Mouse (Mus musculus) left cerebral cortex, adult 2 months (tissue): ENCODE results near the gene Olfr1218. TPM values are rescaled to one million over a fixed set of nuclear protein-coding genes. Genes with fewer than 3 reads are reported as not detected.
"Not testable (repeated sequence)": the region's sequence is repeated elsewhere in the genome, so short reads cannot be mapped to it uniquely, and the experiment has no call there.

Source experiments
- DNase-seq, 2 experiments: peaks; one replicate each; pipeline ENCODE4 v3.0.0; 2021 to 2022; ENCODE audit warnings: low spot score in 2 of 2, mixed read lengths in 1 of 2; ENCODE audit errors: extremely low spot score in 1 of 2
- H3K27ac ChIP-seq: fragments of 200-600 bp; 2 replicates; pipeline ENCODE4 v1.8.1; 2022
- H3K4me3 ChIP-seq: fragments of 200-600 bp; 2 replicates; pipeline ENCODE4 v1.8.1; 2022
- CTCF ChIP-seq: fragments of 200-600 bp; IDR thresholded peaks from 2 replicates; pipeline ENCODE4 v1.8.1; 2022; ENCODE audit warnings: antibody characterized with exemption, mild to moderate bottlenecking, moderate library complexity
- intact Hi-C: fragments of 180-260 bp; cut with DNase I; formaldehyde crosslinking; loops from one replicate; pipeline ENCODE4 v1.15.1; 2025
- long read RNA-seq, 2 experiments: library from polyadenylated mRNA; stranded (forward); transcript quantifications; one replicate each; pipeline ENCODE4 v2.0.0; 2021; ENCODE audit warnings: borderline mapping rate in 2 of 2
- total RNA-seq, 2 experiments: library from RNA; stranded (reverse); gene quantifications; 2 replicates each; pipeline ENCODE4 v1.2.3; 2021

Gene Olfr1218
- total RNA-seq = not detected
- long read RNA-seq, experiment 1 = 0 reads
- long read RNA-seq, experiment 2 = 0 reads

- DNase-seq = no peak
- H3K27ac ChIP-seq = no peak within 1 kb of the TSS
- TF ChIP-seq CTCF = no peak
- intact Hi-C loops = no loop called here
- H3K4me3 ChIP-seq = no peak within 1 kb of the TSS
These were observed at the start of gene Olfr1218 for GRCm38 (mm10) chr2:89061087-89061486. TSS of gene Olfr1218 (minus strand) at chr2:89061187.

GRCm38 (mm10) chr2:89106735-89107134 is 45.7 kb upstream of the Olfr1218 start, which contains the start of gene Olfr1220:
TSS of gene Olfr1220 (minus strand) at chr2:89106835.
- intact Hi-C loops = no loop called here
- H3K4me3 ChIP-seq = no peak within 1 kb of the TSS
- TF ChIP-seq CTCF = no peak
- no peak within 1 kb of the TSS for H3K27ac ChIP-seq
- no peak for DNase-seq

- no peak overlapping the region for H3K4me3 ChIP-seq
- intact Hi-C loops = no loop called here
- no peak for DNase-seq
- no peak overlapping the region for H3K27ac ChIP-seq
- TF ChIP-seq CTCF = no peak
These were observed 44.7 kb upstream of the Olfr1218 start for GRCm38 (mm10) chr2:89105651-89106050.

- no peak for DNase-seq
- Histone ChIP-seq H3K4me3 (no peak overlapping the region), H3K27ac (no peak overlapping the region)
- no peak for TF ChIP-seq CTCF
- intact Hi-C loops = no loop called here
These were observed 32.9 kb upstream of the Olfr1218 start for GRCm38 (mm10) chr2:89093848-89094247.

- Histone ChIP-seq H3K27ac (no peak within 1 kb of the TSS), H3K4me3 (no peak within 1 kb of the TSS)
- no peak for DNase-seq
- intact Hi-C loops = no loop called here
- TF ChIP-seq CTCF = no peak
These were observed 22.4 kb upstream of the Olfr1218 start, which contains the start of gene Olfr1219 for GRCm38 (mm10) chr2:89083413-89083812. TSS of gene Olfr1219 (minus strand) at chr2:89083513.

- intact Hi-C loops = no loop called here
- Histone ChIP-seq H3K4me3 (no peak overlapping the region), H3K27ac (no peak overlapping the region)
- TF ChIP-seq CTCF = no peak
- no peak for DNase-seq
These were observed 20.5 kb upstream of the Olfr1218 start for GRCm38 (mm10) chr2:89081487-89081886.

GRCm38 (mm10) chr2:89031965-89032364 is 29.0 kb downstream of the Olfr1218 start, which contains the start of gene Olfr1217:
TSS of gene Olfr1217 (minus strand) at chr2:89032065.
- TF ChIP-seq CTCF = no peak
- DNase-seq = no peak
- H3K4me3 ChIP-seq = no peak within 1 kb of the TSS
- intact Hi-C loops = no loop called here
- H3K27ac ChIP-seq = no peak within 1 kb of the TSS

DNA sequence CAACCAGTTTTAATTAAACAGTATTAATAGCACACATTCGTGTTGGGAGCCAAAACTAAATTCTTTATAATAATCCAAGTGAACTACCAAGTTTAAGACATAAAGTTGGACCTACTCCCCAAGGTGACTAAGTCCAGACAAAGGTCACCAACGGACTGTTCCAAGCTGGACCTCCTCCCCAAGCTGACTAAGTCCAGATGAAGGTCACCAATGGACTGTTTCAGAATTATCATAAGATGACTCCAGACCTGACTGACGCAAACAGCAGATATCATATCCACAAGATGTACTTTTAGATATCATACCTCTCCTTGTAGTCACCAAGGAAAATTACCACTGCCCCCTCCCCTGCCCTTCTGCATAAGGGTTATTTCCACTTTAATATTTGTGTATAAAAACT is 39.6 kb downstream of the Olfr1218 start:
- intact Hi-C loops, H3K27ac ChIP-seq, H3K4me3 ChIP-seq, DNase-seq: not testable (repeated sequence)

GRCm38 (mm10) chr2:89018240-89018639 is 42.7 kb downstream of the Olfr1218 start, which contains the start of gene Olfr1216:
TSS of gene Olfr1216 (minus strand) at chr2:89018340.
- intact Hi-C loops = no loop called here
- Histone ChIP-seq H3K4me3 (no peak within 1 kb of the TSS), H3K27ac (no peak within 1 kb of the TSS)
- TF ChIP-seq CTCF = no peak
- DNase-seq = no peak

DNA sequence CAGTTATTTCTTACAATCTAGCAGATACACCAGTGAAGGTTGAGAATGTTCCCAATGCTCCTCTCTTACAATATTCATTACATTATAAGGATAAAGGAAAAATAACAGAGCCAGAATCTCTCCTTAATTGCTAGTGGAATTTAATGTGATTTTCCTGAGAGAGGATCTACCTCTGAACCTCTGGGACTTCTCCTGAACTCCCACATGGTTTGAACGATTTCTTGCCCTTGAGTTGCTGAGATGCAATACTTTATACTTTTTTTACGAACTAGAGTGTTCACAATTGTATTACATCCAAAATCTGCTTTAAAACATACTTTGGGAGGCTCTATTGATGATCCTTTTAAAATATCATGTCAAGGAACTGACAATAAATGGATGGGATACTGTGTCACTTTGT is 54.1 kb downstream of the Olfr1218 start, which contains the start of gene Olfr1215:
Olfr1215 (minus strand) TSS at position 101 of the 400 bp plus-strand sequence.
- TF ChIP-seq CTCF = no peak
- DNase-seq = no peak
- Histone ChIP-seq H3K27ac (no peak within 1 kb of the TSS), H3K4me3 (no peak within 1 kb of the TSS)
- intact Hi-C loops = no loop called here

Other genes starting within 250 kb of the Olfr1218 start
- not detected for gene Olfr1202, start 246.7 kb downstream of the Olfr1218 start, total RNA-seq
- not detected for gene Olfr1205, start 231.4 kb downstream of the Olfr1218 start, total RNA-seq
- gene Olfr1204, start 211.9 kb downstream of the Olfr1218 start, total RNA-seq = not detected
- gene Olfr1206, start 198.0 kb downstream of the Olfr1218 start, total RNA-seq = not detected
- gene Olfr1208, start 158.9 kb downstream of the Olfr1218 start, total RNA-seq = not detected
- gene Olfr1209, start 146.0 kb downstream of the Olfr1218 start, total RNA-seq = not detected
- gene Olfr1211, start 123.1 kb downstream of the Olfr1218 start, total RNA-seq = not detected
- not detected for gene Olfr1212, start 107.2 kb downstream of the Olfr1218 start, total RNA-seq
- gene Gm13762, start 80.9 kb downstream of the Olfr1218 start, total RNA-seq = not detected
- gene Olfr1214, start 68.5 kb downstream of the Olfr1218 start, total RNA-seq = not detected
- gene Olfr1215, start 54.2 kb downstream of the Olfr1218 start, total RNA-seq = not detected
- not detected for gene Olfr1216, start 42.8 kb downstream of the Olfr1218 start, total RNA-seq
- not detected for gene Olfr1217, start 29.1 kb downstream of the Olfr1218 start, total RNA-seq
- gene Olfr1219, start 22.3 kb upstream of the Olfr1218 start, total RNA-seq = not detected
- not detected for gene Olfr1220, start 45.6 kb upstream of the Olfr1218 start, total RNA-seq
- gene Olfr1221, start 56.1 kb upstream of the Olfr1218 start, total RNA-seq = not detected
- not detected for gene Olfr1222, start 71.9 kb upstream of the Olfr1218 start, total RNA-seq
- gene Olfr1223, start 90.4 kb upstream of the Olfr1218 start, total RNA-seq = not detected
- not detected for gene Olfr1224-ps1, start 102.9 kb upstream of the Olfr1218 start, total RNA-seq
- gene Olfr1225, start 113.5 kb upstream of the Olfr1218 start, total RNA-seq = not detected
- not detected for gene Olfr1226, start 138.9 kb upstream of the Olfr1218 start, total RNA-seq
- not detected for gene Olfr1228, start 192.9 kb upstream of the Olfr1218 start, total RNA-seq
- gene Olfr1229, start 226.8 kb upstream of the Olfr1218 start, total RNA-seq = not detected
- not detected for gene Olfr1230, start 236.1 kb upstream of the Olfr1218 start, total RNA-seq
- not detected for gene Olfr1231, start 245.9 kb upstream of the Olfr1218 start, total RNA-seq